Mouse (Mus musculus) hindbrain, embryonic 10.5 days (tissue): ENCODE data around the gene Ncbp2. TPM values are rescaled to one million over a fixed set of nuclear protein-coding genes. Genes with fewer than 3 reads are reported as not detected.

ENCODE experiments used
- DNase-seq: peaks from one replicate; pipeline ENCODE4 v3.0.0-alpha.2; 2017; ENCODE audit warnings: low spot score
- H3K27ac ChIP-seq: fragments of 300-500 bp; sonication (generic); 2 replicates; pipeline ENCODE4 v1.5.1; 2016; ENCODE audit warnings: mild to moderate bottlenecking, moderate library complexity
- H3K27me3 ChIP-seq: fragments of 300-500 bp; sonication (generic); 2 replicates; pipeline ENCODE4 v1.6.1; 2016; ENCODE audit warnings: mild to moderate bottlenecking; ENCODE audit not compliant: poor library complexity, insufficient read depth, severe bottlenecking
- H3K36me3 ChIP-seq: fragments of 300-500 bp; sonication (generic); 2 replicates; pipeline ENCODE4 v1.6.1; 2016; ENCODE audit warnings: mild to moderate bottlenecking, moderate library complexity
- H3K4me1 ChIP-seq: fragments of 300-500 bp; sonication (generic); replicated peaks from 2 replicates; pipeline ENCODE4 v1.6.1; 2016; ENCODE audit warnings: mild to moderate bottlenecking
- H3K4me3 ChIP-seq: fragments of 300-500 bp; sonication (generic); 2 replicates; pipeline ENCODE4 v1.5.1; 2016; ENCODE audit warnings: mild to moderate bottlenecking, moderate library complexity
- H3K9me3 ChIP-seq: fragments of 300-500 bp; sonication (generic); 2 replicates; pipeline ENCODE4 v1.6.1; 2016; ENCODE audit warnings: mild to moderate bottlenecking, moderate library complexity
- WGBS: fragments of 180-500 bp; shearing (Covaris S2); methylation state at CpG from one replicate; pipeline ENCODE4 v1.1.7; 2016; 5-methylcytosine and 5-hydroxymethylcytosine counted together
- polyA plus RNA-seq: library from polyadenylated mRNA; unstranded; fragments of >200 nt; fragmentation: Nextera tagmentation; extraction: Ambion mirVana; gene quantifications from 2 replicates; pipeline ENCODE4 v1.2.1, GENCODE M21; 2016

The Ncbp2 gene
- 122 and 135 TPM in 2 replicates for polyA plus RNA-seq

- peak within 1 kb of the TSS; percentile 96 for H3K4me3 ChIP-seq
- peaks cover 44% of the 10 kb centered on the region for H3K4me1 ChIP-seq
- peaks cover 45% of the 10 kb centered on the region for H3K36me3 ChIP-seq
- H3K27ac ChIP-seq: peak within 1 kb of the TSS; percentile 95
- H3K27me3 ChIP-seq: no peaks in the 10 kb centered on the region; the same call in 1 of the 2 replicates
- H3K9me3 ChIP-seq: no peaks in the 10 kb centered on the region
- under 1% methylated on average over 55 of the region's 55 CpGs for WGBS
- peak; percentile 97 for DNase-seq
Measured at GRCm38 (mm10) chr16:31948345-31948774, at the start of gene Ncbp2, which contains the start of gene 0610012G03Rik. Gene Ncbp2 (plus strand): TSS chr16:31948513. Gene 0610012G03Rik (minus strand): TSS chr16:31948494.

- Histone ChIP-seq H3K27me3 (peaks cover 22% of the 10 kb centered on the region), H3K4me3 (no peak overlapping the region), H3K36me3 (no peaks in the 10 kb centered on the region), H3K4me1 (peaks cover 24% of the 10 kb centered on the region), H3K27ac (no peak overlapping the region), H3K9me3 (peaks cover 9% of the 10 kb centered on the region; the same call in 1 of the 2 replicates)
- WGBS: 83% methylated on average over 18 of the region's 18 CpGs
- DNase-seq: no peak
Measured at GRCm38 (mm10) chr16:31898546-31899326, 49.6 kb upstream of the Ncbp2 start.

- Histone ChIP-seq H3K36me3 (no peaks in the 10 kb centered on the region), H3K4me1 (peaks cover 31% of the 10 kb centered on the region), H3K27me3 (peaks cover 19% of the 10 kb centered on the region; the same call in 1 of the 2 replicates), H3K27ac (no peak overlapping the region), H3K4me3 (no peak overlapping the region), H3K9me3 (peaks cover 9% of the 10 kb centered on the region; the same call in 1 of the 2 replicates)
- 86% methylated on average over 1 of the region's 1 CpGs for WGBS
- DNase-seq: no peak
Measured at GRCm38 (mm10) chr16:31901886-31902285, 46.4 kb upstream of the Ncbp2 start.

GRCm38 (mm10) chr16:31903239-31903638, 45.1 kb upstream of the Ncbp2 start:
- Histone ChIP-seq H3K27me3 (peaks cover 17% of the 10 kb centered on the region; the same call in 1 of the 2 replicates), H3K36me3 (no peaks in the 10 kb centered on the region), H3K4me3 (no peak overlapping the region), H3K27ac (no peak overlapping the region), H3K4me1 (peaks cover 24% of the 10 kb centered on the region), H3K9me3 (peaks cover 9% of the 10 kb centered on the region; the same call in 1 of the 2 replicates)
- no peak for DNase-seq
- 88% methylated on average over 8 of the region's 8 CpGs for WGBS

GRCm38 (mm10) chr16:31905331-31905730, 43.0 kb upstream of the Ncbp2 start:
- 76% methylated on average over 4 of the region's 4 CpGs for WGBS
- peaks cover 23% of the 10 kb centered on the region; the same call in 1 of the 2 replicates for H3K27me3 ChIP-seq
- H3K36me3 ChIP-seq: no peaks in the 10 kb centered on the region
- H3K4me3 ChIP-seq: no peak overlapping the region
- no peak overlapping the region for H3K27ac ChIP-seq
- H3K4me1 ChIP-seq: peaks cover 17% of the 10 kb centered on the region
- DNase-seq: no peak
- H3K9me3 ChIP-seq: 0 out of 2 replicates have a peak, but pooled peaks cover under 1% of the 10 kb centered on the region

GRCm38 (mm10) chr16:31905891-31906825, 42.2 kb upstream of the Ncbp2 start:
- Histone ChIP-seq H3K27ac (0 out of 2 replicates have a peak overlapping the region, but pooled peaks have one; percentile 23), H3K4me3 (peak overlapping the region; percentile 40), H3K36me3 (no peaks in the 10 kb centered on the region), H3K9me3 (no peaks in the 10 kb centered on the region), H3K4me1 (peaks cover 17% of the 10 kb centered on the region), H3K27me3 (peaks cover 23% of the 10 kb centered on the region; the same call in 1 of the 2 replicates)
- WGBS: 38% methylated on average over 20 of the region's 20 CpGs
- DNase-seq: no peak

- no peak for DNase-seq
- H3K27ac ChIP-seq: 0 out of 2 replicates have a peak overlapping the region, but pooled peaks have one; percentile 23
- no peaks in the 10 kb centered on the region for H3K36me3 ChIP-seq
- H3K4me3 ChIP-seq: peak overlapping the region; percentile 40
- 11% methylated on average over 9 of the region's 9 CpGs for WGBS
- H3K9me3 ChIP-seq: no peaks in the 10 kb centered on the region
- H3K27me3 ChIP-seq: peaks cover 23% of the 10 kb centered on the region; the same call in 1 of the 2 replicates
- H3K4me1 ChIP-seq: peaks cover 17% of the 10 kb centered on the region
Measured at GRCm38 (mm10) chr16:31906896-31907295, 41.4 kb upstream of the Ncbp2 start.

- Histone ChIP-seq H3K9me3 (no peaks in the 10 kb centered on the region), H3K4me1 (peaks cover 17% of the 10 kb centered on the region), H3K27ac (no peak overlapping the region), H3K4me3 (no peak overlapping the region), H3K27me3 (peaks cover 23% of the 10 kb centered on the region; the same call in 1 of the 2 replicates), H3K36me3 (no peaks in the 10 kb centered on the region)
- 65% methylated on average over 11 of the region's 11 CpGs for WGBS
- no peak for DNase-seq
Measured at GRCm38 (mm10) chr16:31908959-31909358, 39.4 kb upstream of the Ncbp2 start.

GRCm38 (mm10) chr16:31910281-31910847, 37.9 kb upstream of the Ncbp2 start:
- WGBS: 80% methylated on average over 10 of the region's 10 CpGs
- H3K4me1 ChIP-seq: peaks cover 17% of the 10 kb centered on the region
- H3K36me3 ChIP-seq: no peaks in the 10 kb centered on the region
- DNase-seq: no peak
- H3K9me3 ChIP-seq: no peaks in the 10 kb centered on the region
- no peak overlapping the region for H3K4me3 ChIP-seq
- no peak overlapping the region for H3K27ac ChIP-seq
- peaks cover 22% of the 10 kb centered on the region; the same call in 1 of the 2 replicates for H3K27me3 ChIP-seq

- H3K36me3 ChIP-seq: no peaks in the 10 kb centered on the region
- H3K27ac ChIP-seq: no peak overlapping the region
- H3K27me3 ChIP-seq: 0 out of 2 replicates have a peak, but pooled peaks cover 4% of the 10 kb centered on the region
- no peak for DNase-seq
- H3K4me1 ChIP-seq: peaks cover 4% of the 10 kb centered on the region; the same call in 1 of the 2 replicates
- WGBS: 78% methylated on average over 11 of the region's 11 CpGs
- no peak overlapping the region; the same call in 1 of the 2 replicates for H3K4me3 ChIP-seq
- no peaks in the 10 kb centered on the region for H3K9me3 ChIP-seq
Measured at GRCm38 (mm10) chr16:31917776-31918175, 30.5 kb upstream of the Ncbp2 start.

GRCm38 (mm10) chr16:31918248-31918724, 30.0 kb upstream of the Ncbp2 start:
- Histone ChIP-seq H3K4me1 (peaks cover 4% of the 10 kb centered on the region; the same call in 1 of the 2 replicates), H3K27me3 (0 out of 2 replicates have a peak, but pooled peaks cover 4% of the 10 kb centered on the region), H3K9me3 (no peaks in the 10 kb centered on the region), H3K27ac (no peak overlapping the region), H3K4me3 (peak overlapping the region; percentile 30; the same call in 1 of the 2 replicates), H3K36me3 (no peaks in the 10 kb centered on the region)
- WGBS: 5% methylated on average over 14 of the region's 14 CpGs
- peak; percentile 81 for DNase-seq

- H3K27me3 ChIP-seq: no peaks in the 10 kb centered on the region
- no peaks in the 10 kb centered on the region; the same call in 1 of the 2 replicates for H3K4me1 ChIP-seq
- H3K9me3 ChIP-seq: no peaks in the 10 kb centered on the region
- no peak overlapping the region for H3K4me3 ChIP-seq
- H3K36me3 ChIP-seq: no peaks in the 10 kb centered on the region
- no peak for DNase-seq
- WGBS: 82% methylated on average over 6 of the region's 6 CpGs
- H3K27ac ChIP-seq: no peak overlapping the region
Measured at GRCm38 (mm10) chr16:31924368-31924767, 23.9 kb upstream of the Ncbp2 start.
